Mouse (Mus musculus): ENCODE measurements around the gene Chit1.

Chit1 gene

DNA sequence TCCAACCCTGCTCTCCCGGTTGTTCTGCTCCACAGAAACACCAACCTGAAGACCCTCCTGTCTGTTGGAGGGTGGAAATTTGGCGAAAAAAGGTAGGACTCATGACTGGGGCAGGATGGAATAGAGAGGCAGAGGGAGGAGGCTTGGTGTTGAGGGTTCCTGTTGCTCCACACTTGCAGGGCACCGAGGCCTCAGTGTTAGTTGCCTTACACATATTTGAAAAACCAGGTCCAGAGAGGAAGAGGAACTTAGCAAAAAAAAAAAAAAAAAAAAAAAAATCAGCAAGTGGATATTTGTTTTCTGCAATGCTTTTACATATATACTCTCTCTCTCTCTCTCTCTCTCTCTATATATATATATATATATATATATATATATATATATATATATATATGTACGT lies 73.0 kb downstream of the Chit1 start:
- DNase-seq (ENCODE audit: low spot score in 2 of 2) = no peak

DNA sequence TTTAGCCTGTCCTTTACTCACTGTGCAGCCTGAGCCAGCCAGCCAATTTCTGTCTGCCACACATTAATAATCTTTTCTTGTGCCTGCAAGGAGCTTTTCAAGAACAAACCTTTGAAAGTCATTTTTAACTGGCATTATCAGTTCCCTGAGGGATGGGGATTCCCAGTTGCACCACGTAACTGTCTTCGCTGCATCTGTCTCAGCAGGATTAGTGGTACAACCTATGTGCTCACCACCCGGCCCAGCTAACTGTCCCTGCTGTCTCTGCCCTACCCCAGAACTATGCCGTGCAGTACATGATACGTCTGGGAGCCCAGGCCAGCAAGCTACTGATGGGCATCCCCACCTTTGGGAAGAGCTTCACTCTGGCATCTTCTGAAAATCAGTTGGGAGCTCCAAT lies 77.2 kb downstream of the Chit1 start:
- no peak for DNase-seq (ENCODE audit: low spot score in 2 of 2)

DNA sequence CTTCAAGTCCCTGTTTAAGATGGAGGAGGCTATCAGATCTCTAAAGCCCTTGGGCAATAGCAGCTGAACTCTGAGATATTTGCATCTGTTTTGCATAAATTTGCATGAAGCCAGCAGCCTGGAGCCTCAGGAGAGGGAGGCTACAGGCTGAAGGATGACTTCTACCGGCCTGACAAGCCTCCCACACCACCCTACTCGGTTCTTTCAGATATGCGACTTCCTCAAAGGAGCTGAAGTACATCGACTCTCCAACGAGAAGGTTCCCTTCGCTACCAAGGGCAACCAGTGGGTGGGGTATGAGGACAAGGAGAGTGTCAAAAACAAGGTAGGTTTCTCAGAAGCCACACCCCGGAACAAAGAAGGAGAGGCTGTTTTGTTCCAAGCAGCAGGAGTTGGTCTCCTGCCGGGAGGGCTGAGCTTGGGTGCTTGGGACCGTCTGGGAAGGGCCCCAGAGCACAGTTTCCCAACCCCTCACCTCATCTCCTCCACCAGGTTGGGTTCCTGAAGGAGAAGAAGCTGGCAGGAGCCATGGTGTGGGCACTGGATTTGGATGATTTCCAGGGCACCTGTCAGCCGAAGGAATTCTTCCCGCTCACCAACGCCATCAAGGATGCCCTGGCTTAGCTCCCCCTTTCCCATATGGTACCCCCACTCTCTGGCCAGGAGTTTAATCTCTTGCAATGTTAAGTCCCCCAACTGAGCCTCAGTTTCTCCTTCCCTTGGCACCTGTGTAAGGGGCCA lies 78.1 kb downstream of the Chit1 start:
- DNase-seq (ENCODE audit: low spot score in 2 of 2) = no peak

DNA sequence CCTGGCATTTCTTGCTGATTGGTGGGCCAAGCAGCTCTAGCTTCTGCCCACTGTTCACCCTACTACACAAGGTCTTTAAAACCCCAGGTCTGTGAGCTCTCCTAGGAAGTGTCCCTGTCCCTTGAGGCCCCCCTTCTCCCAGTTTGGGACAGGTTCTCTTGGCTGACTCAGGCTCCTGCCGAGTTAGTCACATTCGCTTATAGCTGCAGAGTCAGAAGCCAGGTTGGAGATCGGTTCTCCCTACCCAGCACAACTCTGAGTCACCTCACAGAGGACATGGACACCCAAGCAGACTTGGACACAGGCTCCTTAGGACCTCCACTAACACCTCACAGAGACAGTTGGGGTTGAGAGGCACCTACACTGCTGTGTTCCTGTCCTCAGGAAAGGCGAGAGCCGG lies 80.2 kb downstream of the Chit1 start:
- DNase-seq (ENCODE audit: low spot score in 2 of 2) = no peak

DNA sequence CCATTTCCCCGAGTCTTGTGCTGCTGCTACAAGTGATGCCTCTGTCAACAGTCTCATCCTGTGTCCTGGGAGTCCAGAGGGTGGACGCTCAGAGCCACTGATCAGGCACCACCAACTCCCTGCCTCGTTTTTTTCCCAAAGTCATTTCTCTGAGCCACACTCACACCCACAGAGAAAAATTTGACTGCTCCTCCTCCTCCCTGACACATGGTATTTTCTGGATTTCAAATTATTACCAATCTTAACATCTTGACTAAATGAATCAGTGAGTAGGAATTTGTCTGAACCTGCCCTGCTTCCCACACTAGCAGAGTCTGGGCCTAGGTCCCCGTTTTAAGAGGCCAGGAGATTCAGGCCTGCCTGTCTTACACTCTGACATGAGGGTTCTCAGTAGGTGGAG lies 81.0 kb downstream of the Chit1 start:
- no peak for DNase-seq (ENCODE audit: low spot score in 2 of 2)

DNA sequence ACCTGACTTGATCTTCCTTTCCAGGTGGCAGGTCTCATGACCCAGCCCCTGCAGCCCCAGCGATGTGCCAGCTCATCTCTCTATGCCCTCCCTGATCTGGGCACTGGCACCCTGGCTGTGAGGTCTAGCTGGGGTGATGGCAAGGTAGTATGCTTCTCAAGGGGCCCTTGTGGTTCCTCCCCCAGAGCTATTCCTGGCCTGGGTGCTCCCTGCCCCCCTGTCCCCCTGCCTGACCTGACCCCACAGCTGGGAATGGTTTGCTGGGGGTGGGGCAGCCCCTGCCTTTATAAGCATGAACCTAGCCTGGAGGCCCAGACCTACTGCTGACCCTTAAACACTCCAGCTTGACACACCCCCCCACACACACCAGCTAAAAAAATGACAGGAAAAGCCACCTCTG lies 82.1 kb downstream of the Chit1 start, which contains the start of gene Mybph:
Gene Mybph, plus strand, starts transcription at position 323 of the 400 bp plus-strand sequence.
- no peak for DNase-seq (ENCODE audit: low spot score in 2 of 2)

DNA sequence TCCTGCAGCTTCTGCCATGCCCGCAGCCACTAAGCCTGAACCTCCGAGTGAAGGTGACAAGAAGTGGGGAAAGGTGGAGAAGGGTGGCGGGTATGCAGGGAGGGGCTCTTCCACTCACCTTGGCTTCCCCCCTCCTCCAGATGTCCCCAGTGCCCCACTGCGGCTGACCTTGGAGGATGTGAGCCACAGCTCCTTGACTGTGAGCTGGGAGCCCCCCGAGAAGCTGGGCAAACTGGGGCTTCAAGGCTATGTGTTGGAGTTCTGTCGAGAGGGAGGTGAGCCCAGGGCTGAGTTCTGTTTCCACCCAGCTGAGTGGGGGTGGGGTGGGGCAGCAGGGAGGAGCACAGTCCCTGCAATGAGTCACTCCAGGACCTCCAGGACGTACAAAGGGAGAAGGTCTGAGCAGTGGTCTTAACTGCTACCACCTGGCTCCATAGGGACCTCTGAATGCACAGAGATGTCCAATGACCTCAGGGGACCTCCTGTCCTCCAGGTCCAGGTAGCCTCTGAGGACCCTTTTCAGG lies 82.7 kb downstream of the Chit1 start:
- DNase-seq (ENCODE audit: low spot score in 2 of 2) = no peak

DNA sequence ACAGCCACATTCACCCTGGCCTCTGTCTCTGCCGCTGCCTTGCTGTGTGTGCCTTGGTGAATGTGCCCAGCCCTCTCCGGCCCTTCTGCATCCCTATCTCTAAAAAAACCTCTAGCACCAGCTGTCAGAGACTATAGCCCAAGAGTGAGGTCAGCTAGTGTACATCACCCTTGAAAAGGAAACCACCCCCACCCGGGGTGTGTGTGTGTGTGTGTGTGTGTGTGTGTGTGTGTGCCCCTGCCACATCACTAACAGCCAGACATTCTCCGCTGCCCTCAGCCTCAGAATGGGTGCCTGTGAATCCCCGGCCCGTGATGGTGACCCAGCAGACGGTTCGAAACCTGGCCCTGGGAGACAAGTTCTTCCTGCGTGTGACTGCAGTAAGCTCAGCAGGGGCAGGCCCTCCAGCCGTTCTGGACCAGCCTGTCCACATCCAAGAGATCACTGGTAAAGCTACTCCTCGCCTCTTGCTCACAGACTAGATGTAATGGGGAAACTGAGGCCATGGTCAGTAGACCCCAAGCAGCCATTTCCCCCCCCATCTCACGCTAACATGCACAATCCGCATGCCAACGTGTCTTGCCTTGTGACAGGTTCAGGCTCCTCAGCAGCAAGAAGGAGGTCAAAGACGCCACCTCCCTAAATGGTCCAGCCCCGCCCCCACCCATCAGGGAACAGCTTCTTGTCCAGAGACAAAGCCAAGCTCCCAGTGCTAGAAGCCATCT lies 83.4 kb downstream of the Chit1 start:
- no peak for DNase-seq (ENCODE audit: low spot score in 2 of 2)

DNA sequence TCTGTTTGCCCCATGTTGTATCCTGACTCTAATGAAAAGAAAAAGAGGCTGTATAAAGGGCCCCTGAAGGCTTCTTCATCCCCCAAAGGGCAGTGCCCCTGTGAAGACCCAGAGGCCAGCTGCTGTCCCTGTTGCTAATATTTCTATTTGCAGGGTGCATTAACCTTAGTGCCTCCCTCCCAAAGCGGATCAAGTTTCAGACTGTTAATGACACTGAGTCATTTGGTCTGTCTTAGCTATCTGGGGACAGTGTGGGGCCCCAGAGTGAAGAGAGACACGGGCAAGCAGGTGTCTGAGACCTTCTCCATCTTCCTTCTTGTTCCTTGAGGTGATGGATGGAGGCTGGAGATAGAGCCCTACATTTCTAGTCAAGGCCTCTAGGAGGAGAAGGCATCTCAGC lies 84.1 kb downstream of the Chit1 start:
- no peak for DNase-seq (ENCODE audit: low spot score in 2 of 2)

DNA sequence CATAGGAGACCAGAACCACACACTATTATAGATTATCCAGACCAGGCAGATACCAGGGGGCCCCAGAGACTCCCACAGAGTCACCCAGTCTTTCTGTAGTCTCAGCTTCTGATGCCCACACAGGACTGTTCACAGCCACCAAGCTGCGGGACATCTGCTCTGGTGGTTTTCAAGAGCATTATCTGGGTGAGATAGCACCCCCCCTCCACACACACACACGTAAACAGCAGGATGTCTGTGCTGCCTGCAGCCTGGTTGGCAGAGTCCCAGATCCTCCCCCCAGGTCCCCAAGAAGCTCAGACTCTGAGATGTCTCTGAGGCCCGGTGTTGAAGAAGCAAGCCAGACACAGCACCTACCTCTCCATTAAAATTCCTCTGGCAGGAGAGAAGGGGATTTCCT lies 84.5 kb downstream of the Chit1 start:
- no peak for DNase-seq (ENCODE audit: low spot score in 2 of 2)

DNA sequence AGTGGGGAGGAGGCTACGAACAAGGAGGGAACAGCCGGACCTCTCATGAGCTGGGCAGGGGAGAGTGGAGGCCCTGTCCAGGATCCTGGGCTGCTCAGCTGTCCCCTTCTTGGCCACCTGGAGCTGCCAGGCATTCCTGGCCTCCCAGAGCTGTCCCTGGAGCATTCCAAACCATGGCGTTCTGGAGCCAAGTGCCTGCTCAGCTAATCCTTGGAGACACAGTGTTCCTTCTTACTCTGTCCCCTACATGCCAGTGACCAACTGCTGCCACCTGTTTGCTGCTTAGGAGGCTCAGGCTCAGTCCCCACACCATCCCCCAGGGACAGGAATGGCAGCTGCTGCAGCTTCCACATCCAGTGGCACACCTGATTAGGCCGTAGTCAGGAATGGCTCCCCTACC lies 84.9 kb downstream of the Chit1 start:
- DNase-seq (ENCODE audit: low spot score in 2 of 2) = no peak

DNA sequence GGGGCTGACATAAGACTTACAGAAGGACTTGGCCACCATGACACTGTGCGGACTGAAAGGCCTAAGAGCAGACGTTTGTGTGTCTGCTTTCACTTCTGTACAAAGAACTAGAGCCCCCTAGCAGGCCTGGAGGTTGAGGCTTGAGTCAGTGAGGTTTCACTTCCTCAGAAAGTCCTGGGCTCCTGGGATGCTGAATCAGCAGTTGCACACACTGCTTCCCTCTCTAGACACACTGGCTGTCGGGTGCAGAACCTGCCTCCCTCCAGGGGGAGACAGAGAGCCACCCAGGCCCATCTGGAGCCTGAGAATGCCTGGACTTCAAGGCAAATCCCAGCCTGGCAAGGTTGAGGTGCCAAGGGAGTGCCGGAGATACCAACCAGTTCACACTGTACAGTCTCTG lies 85.3 kb downstream of the Chit1 start:
- peak; percentile 74 to 76 for DNase-seq (ENCODE audit: low spot score in 2 of 2)

DNA sequence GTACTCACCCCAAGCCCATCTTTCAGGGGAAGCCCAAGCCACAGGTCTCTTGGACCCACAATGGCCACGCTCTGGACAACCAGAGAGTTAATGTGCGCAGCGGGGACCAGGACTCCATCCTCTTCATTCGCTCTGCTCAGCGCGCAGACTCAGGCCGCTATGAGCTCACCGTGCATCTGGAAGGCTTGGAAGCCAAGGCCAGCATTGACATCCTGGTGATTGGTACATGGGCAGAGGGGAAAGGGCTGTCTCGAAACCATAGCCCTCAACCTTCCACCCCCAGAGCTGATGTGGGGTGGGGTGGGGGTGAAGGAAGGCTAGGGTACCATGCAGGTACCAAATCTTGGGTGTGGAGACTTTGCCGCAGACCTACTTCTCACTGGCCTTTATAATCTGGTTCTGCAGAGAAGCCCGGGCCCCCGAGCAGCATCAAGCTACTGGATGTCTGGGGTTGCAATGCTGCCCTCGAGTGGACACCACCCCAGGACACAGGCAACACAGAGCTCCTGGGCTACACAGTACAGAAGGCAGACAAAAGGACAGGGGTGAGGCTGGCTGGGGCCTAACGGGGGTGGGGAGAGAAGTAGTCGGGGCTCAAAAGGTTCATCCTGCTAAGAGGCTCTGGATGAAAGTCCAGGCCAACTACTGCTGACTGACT lies 86.4 kb downstream of the Chit1 start:
- DNase-seq (ENCODE audit: low spot score in 2 of 2) = no peak

DNA sequence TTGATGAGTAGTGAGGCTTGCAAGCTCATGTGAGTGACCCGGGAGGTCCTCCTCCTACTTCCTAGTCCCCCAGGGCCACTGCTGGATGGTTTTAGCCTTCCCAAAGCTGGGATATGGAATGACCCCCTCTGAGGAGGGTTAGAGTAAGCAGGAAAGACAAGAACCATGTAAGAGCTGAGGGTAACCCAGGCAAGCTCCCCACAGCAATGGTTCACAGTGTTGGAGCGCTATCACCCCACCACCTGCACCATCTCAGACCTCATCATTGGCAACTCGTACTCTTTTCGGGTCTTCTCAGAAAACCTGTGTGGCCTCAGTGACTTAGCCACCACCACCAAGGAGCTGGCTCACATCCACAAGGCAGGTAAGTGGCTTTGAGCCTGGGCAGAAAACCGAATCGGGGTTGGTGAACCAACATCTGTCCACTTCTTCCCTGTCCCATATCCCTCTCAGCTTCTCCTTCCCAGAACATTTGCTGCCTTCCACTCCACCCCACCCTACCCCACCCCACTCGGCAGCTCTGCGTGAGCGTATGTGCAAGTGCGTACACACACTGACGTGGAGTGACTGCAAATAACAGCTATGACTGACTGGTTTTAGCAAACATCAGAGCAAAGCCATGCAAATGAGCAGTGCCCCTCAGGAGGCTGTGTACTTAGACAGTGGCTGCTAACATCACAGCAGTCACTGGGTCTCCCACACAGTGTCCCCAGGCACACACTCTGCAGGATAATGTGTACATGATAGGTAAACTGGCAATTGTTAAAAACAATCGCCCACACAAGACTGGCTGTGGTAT lies 87.4 kb downstream of the Chit1 start:
- DNase-seq (ENCODE audit: low spot score in 2 of 2) = no peak

DNA sequence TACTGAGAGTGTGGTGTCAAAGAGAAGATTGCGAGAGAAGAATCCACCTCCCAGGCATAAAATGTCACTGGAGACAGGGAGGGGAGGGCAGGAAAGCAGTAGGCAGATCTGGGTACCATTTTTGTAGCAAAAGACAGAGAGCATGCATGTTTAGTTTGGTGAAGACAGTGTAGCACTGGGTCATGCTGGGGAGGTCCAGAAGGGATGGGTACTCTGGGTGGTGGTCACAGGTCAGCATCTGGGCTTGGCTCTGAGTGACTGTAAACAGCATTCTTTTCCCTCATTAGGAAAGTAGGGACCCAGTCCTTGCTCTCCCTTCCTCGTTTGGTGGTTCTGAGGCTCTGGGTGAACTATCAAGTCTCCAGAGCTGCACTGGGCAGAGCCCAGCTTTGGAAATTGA lies 89.4 kb downstream of the Chit1 start:
- DNase-seq (ENCODE audit: low spot score in 2 of 2) = no peak

All from frontal cortex, postnatal 10 days (tissue).